Mouse (Mus musculus) liver (tissue): ENCODE results near the gene Mrps34.

Source experiments
- DNase-seq: peaks from one replicate; pipeline ENCODE4 v3.0.0-alpha.2; 2020; ENCODE audit warnings: mixed read lengths

Mrps34 gene

DNA sequence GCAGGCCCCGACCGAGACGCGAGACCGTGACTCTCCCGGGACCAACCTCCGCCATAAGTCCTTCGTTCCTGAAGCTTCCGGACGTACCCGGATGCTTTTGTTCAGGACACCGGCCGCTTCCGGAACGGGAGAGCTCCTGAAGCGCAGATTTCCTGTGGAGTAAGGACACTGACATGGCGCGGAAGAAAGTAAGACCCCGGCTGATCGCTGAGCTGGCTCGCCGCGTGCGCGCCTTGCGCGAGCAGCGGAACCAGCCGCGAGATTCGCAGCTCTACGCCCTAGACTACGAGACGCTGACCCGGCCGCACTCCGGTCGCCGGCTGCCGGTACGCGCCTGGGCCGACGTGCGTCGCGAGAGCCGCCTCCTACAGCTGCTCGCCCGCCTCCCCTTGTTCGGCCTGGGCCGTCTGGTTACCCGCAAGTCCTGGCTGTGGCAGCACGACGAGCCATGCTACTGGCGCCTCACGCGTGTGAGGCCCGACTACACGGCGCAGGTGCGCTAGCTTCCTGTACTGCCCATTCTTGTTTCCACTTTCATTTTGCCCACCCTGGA, at the start of gene Mrps34, which contains the start of gene Eme2:
TSS of gene Mrps34 (plus strand) at position 122 of the 553 bp plus-strand sequence.
TSS of gene Eme2 (minus strand) at position 93 of the 553 bp plus-strand sequence.
- peak; percentile 84 for DNase-seq

- no peak for DNase-seq
These were observed 47.5 kb upstream of the Mrps34 start for GRCm38 (mm10) chr17:24847386-24847785.

- peak; percentile 77 for DNase-seq
These were observed 46.3 kb upstream of the Mrps34 start for GRCm38 (mm10) chr17:24848600-24849031.

DNA sequence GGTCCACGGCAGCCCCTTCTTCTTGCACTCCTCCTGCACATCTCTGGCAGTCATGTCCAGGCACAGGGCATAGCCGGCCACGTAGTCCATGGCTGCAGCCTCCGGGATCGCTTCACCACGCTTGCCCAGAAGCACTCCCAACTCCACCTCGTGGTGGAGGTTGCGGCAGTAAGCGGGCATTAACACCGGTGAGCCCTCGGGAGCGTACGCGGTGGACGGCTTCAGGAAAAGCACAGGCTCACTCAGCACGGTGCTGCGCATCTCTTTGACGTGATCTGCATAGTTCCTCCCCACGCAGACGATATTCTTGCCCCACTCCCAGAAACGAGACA, 45.2 kb upstream of the Mrps34 start:
- no peak for DNase-seq

- DNase-seq: peak; percentile 98
These were observed 44.7 kb upstream of the Mrps34 start, which contains the start of gene Fahd1 for GRCm38 (mm10) chr17:24850065-24850772. TSS of gene Fahd1 (minus strand) at chr17:24850364.

GRCm38 (mm10) chr17:24850773-24851127, 44.2 kb upstream of the Mrps34 start:
- no peak for DNase-seq

DNA sequence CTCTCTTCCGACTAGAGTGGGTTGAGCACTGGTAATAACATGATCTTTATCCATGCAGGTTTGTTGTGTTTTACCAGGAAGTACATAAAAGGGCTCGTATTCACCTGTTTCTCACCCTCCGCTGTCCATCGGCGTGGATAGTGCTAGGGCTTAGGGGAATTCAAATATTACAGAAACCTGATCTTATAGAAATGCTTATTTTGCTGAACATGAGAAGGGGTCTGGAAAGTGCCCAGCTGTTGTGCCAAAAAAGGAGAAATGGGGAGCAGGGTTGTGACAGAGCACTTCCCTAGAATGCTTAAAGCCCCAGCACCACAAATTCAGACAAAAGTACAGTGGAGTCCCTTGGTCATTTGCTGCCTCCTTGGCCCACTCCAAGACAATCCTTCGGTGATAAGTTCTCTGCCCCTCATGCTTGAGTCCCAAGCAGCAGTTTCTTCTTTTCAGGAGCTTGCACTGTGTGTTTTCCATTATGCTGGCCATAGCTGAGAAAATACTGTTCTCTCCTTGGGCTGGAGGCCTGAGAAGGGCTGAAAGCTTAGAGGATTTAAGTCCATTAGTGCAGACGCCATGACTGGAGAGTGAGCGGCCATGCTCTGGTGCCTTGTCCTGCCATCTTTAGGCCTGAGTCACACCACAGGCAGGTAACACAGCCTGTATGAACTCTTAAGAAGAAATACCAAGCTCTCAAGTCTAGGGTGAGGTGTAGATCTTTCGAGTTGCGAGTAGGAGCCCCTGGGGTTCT, 43.4 kb upstream of the Mrps34 start:
- no peak for DNase-seq

DNA sequence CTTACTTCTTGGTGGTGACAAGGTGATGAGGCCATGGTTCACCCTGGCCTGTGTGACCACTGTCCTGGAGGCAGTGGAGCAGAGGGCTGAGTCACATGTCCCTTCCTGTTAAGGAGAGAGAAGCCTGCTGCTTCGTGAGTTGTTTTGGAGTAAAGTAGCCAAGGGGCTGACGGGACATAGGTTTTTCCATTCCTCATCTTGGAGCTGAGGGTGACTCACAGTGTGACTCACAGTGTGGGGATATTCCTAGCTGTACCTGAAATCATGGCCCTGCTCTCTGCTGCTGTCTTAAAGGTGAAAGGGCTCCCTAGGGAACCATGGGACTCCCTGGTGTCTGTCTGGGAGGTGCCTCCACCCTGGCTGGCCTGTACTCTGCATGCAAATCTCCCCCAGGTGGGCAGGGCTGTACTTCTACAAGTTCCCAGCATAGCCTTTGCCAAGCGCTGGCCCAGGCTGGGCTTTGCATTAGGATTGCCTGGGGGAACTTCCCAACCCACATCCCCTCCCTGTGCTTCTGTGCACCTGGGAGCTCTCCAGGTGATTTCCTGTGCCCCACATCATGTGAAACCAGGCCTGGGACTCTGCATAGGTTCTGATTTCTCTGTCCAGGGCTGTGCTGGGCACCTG, 39.0 kb upstream of the Mrps34 start:
- DNase-seq: no peak

DNA sequence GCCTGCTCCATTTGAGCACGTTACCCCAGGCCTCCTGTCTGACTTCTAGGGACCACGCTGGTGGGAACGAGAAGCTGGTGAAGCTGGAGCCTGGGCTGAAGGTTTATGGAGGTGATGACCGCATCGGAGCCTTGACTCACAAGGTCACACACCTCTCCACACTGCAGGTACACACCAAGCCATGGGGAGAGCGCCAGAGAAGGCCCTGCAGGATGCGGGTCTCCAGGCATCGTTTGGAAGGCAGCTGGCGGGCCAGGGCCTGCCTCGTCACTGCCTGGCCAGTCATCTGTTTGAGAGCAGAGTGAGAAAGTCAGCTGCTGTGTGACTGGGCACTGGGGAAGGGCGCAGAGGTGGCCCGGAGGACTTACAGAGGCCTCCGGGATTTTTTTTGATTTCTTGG, 38.3 kb upstream of the Mrps34 start:
- DNase-seq: no peak

- DNase-seq: peak; percentile 63
These were observed 37.0 kb upstream of the Mrps34 start for GRCm38 (mm10) chr17:24857831-24858470.

GRCm38 (mm10) chr17:24858967-24859366, 35.9 kb upstream of the Mrps34 start:
- DNase-seq: peak; percentile 85

- DNase-seq: peak; percentile 60
These were observed 34.8 kb upstream of the Mrps34 start for GRCm38 (mm10) chr17:24860076-24860475.

DNA sequence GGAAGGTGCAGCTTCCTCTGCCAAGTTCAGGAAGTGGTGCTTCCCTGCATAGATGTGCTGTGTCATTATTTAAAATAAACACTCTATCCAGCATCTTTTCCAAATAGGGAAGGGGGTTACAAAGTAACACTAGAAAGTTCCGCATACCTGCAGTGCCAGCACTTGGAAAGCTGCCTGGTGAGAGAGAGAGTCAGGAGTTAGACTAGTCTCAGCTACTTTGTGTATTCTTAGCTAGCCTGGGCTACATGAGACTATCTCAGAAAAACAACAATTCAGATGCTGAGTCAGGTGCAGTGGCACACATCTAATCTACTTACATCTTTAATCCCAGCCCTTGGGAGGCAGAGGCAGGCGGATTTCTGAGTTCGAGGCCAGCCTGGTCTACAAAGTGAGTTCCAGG, 33.1 kb upstream of the Mrps34 start:
- no peak for DNase-seq

DNA sequence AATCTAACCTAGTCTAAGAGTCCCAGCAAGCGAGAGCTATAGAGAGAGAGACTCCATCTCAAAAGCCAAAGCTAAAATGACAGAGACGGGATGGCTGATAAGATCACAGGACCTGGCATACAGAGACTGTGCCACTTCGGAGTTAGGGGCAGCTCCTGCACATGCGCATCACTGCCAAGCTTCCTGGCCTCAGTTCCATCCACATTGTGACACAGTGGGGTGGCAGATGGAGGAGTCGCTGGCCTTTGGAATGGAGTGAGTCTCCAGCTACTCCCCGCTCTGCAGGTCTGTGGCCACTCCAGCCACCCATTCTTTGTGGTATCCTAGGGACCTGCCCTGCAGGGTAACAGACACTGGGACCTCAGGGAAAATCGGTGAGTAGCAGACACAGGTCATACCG, 29.1 kb upstream of the Mrps34 start, which contains the start of gene Igfals:
TSS of gene Igfals (plus strand) at position 222 of the 400 bp plus-strand sequence.
- DNase-seq: no peak

DNA sequence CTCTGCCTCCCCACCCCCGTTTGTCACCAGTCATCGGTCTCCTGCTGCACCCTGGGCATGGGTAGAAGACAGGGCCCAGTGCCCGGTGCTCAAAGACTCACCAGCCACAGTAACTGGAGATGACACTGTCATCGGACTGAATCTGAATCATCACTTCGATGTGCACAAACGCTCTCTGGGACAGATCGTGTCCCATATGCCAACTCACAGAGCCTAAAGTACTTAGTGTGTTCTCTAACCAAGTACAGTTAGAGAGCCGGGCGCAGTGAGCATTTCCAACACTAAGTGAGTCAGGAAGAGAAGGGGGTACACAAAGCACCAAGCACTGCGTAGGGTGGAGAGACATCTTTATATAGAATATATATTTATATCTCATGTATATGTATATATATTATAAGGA, 27.0 kb upstream of the Mrps34 start:
- no peak for DNase-seq

- DNase-seq: no peak
These were observed 21.1 kb upstream of the Mrps34 start for GRCm38 (mm10) chr17:24873695-24874404.

DNA sequence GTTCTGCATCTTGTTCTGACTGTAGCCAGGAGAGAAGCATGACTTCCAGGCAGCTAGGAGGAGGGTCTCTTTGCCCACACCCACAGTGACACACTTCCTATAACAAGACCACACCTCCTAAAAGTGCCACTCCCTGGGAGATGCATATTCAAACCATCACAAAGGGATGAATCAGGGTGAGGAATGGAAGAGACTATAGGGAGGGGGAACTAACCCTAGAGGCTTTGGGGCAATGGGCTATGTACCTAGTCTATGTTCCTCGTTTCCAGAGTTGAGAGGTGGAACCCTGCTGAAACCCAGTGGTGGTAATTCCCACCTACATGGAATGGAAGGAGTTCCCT, 20.5 kb upstream of the Mrps34 start:
- no peak for DNase-seq

- DNase-seq: no peak
These were observed 19.9 kb upstream of the Mrps34 start for GRCm38 (mm10) chr17:24874989-24875388.

DNA sequence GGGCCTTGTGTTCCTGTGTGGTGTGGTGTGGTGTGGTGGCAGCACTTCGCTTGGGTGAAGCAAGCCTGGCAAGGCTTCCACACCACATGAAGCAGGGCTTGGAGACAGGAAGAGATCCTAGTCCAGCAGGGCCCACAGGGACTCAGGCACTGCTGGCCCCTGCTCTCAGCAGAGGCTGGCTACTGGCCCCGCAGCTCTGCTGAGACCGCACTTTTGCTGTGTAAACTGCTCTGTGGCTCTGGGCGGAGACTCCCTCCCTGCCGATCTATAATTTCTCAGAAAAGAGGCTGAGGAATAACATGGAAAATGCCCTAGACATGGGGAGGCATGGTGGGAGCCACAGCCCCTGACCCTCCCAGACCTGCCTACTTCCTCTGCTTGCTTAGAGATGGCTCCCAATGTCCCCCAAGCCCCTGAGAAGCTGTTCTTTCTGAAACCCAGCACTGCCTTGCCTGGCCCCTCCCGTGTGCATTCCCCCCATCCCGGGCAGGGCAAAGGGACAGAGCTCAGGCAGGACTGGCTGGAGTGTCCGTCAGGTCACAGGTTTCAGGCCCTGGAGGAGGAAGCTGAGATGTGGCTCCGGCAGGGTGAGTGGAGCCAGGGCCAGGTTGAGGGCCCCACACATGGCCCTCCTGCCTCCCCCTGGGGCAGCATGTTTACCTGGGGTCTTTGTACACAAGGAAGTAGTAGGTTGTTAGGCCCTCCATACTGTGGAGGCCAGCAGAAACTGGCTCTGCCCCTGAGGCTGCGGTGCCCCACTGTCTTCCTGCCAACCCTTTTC, 17.4 kb upstream of the Mrps34 start:
- DNase-seq: no peak

DNA sequence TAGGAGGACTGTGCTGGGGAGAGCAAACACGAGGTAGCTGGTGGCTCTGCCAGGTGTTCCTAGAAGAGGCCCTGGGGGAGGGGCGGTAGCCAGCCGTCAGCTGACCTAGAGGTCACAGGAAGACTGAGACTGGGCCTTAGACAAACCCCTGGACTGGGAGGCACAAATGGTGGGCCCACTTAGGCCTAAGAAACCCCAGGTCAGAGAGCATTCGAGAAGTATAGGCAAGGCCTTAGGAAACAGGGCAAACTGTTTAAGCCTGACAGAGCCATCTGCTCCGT, 16.9 kb upstream of the Mrps34 start:
- peak; percentile 45 for DNase-seq

- no peak for DNase-seq
These were observed 16.4 kb upstream of the Mrps34 start for GRCm38 (mm10) chr17:24878531-24878930.
